Mouse (Mus musculus) embryonic fibroblast, embryonic 13.5 days (primary cell): ENCODE results near the gene Tmem45a.

ENCODE experiments used
- CTCF ChIP-seq: IDR thresholded peaks from 2 replicates; pipeline ENCODE4 v1.5.1; 2011; ENCODE audit warnings: mild to moderate bottlenecking, control low read depth, low read length, moderate library complexity, borderline replicate concordance; ENCODE audit not compliant: insufficient read depth
- POLR2A ChIP-seq: IDR thresholded peaks from 2 replicates; pipeline ENCODE4 v1.6.1; 2011; ENCODE audit warnings: low read depth, mild to moderate bottlenecking, control low read depth, low read length, moderate library complexity

GRCm38 (mm10) chr16:56886616-56887116 is 700 bp upstream of the Tmem45a start:
- TF ChIP-seq CTCF (no peak), POLR2A (no peak)
